Mouse (Mus musculus) spleen, postnatal 36 days (tissue): ENCODE data around the gene Angel1.
A peak's percentile ranks its signal among the peaks of the same experiment; 100 is the strongest.

Experiments
- DNase-seq, 2 experiments: peaks; one replicate each; pipeline ENCODE4 v3.0.0; 2022; ENCODE audit warnings: low spot score in 2 of 2, mixed read lengths in 1 of 2

Angel1 gene

GRCm38 (mm10) chr12:86726120-86726640 is at the start of gene Angel1:
Gene Angel1, minus strand, starts transcription at chr12:86726460.
- peak; percentile 97 to 98 for DNase-seq

GRCm38 (mm10) chr12:86775561-86776280 is 49.5 kb upstream of the Angel1 start:
- no peak for DNase-seq

GRCm38 (mm10) chr12:86772551-86772950 is 46.3 kb upstream of the Angel1 start:
- no peak for DNase-seq

- peak; percentile 78 to 83 for DNase-seq
Measured at GRCm38 (mm10) chr12:86771823-86772427, 45.7 kb upstream of the Angel1 start.

- no peak for DNase-seq
Measured at GRCm38 (mm10) chr12:86770927-86771326, 44.7 kb upstream of the Angel1 start.

GRCm38 (mm10) chr12:86770261-86770670 is 44.0 kb upstream of the Angel1 start:
- DNase-seq: peak; percentile 6 to 11

GRCm38 (mm10) chr12:86769819-86770218 is 43.6 kb upstream of the Angel1 start:
- DNase-seq: no peak

- DNase-seq: peak; percentile 56 to 70
Measured at GRCm38 (mm10) chr12:86768986-86769580, 42.8 kb upstream of the Angel1 start.

- DNase-seq: peak in 1 of 2 experiments; percentile 11
Measured at GRCm38 (mm10) chr12:86767868-86768631, 41.8 kb upstream of the Angel1 start.

GRCm38 (mm10) chr12:86766467-86766866 is 40.2 kb upstream of the Angel1 start:
- DNase-seq: no peak

GRCm38 (mm10) chr12:86764060-86764459 is 37.8 kb upstream of the Angel1 start:
- no peak for DNase-seq

GRCm38 (mm10) chr12:86761036-86761435 is 34.8 kb upstream of the Angel1 start:
- DNase-seq: no peak

GRCm38 (mm10) chr12:86734319-86734810 is 8.1 kb upstream of the Angel1 start, which contains the start of gene Lrrc74a:
Gene Lrrc74a, plus strand, starts transcription at chr12:86734369.
- no peak for DNase-seq

GRCm38 (mm10) chr12:86725706-86726105 is 554 bp downstream of the Angel1 start:
- DNase-seq: peak in 1 of 2 experiments; percentile 3

GRCm38 (mm10) chr12:86724300-86724699 is 2.0 kb downstream of the Angel1 start:
- DNase-seq: no peak

GRCm38 (mm10) chr12:86721453-86721852 is 4.8 kb downstream of the Angel1 start:
- no peak for DNase-seq

GRCm38 (mm10) chr12:86719961-86720639 is 6.2 kb downstream of the Angel1 start:
- no peak for DNase-seq

GRCm38 (mm10) chr12:86716962-86717361 is 9.3 kb downstream of the Angel1 start:
- no peak for DNase-seq

- DNase-seq: peak; percentile 27 to 31
Measured at GRCm38 (mm10) chr12:86715401-86715800, 10.9 kb downstream of the Angel1 start.

- no peak for DNase-seq
Measured at GRCm38 (mm10) chr12:86714026-86714425, 12.2 kb downstream of the Angel1 start.

GRCm38 (mm10) chr12:86705843-86706242 is 20.4 kb downstream of the Angel1 start:
- DNase-seq: no peak
